In the genomic region with DNA sequence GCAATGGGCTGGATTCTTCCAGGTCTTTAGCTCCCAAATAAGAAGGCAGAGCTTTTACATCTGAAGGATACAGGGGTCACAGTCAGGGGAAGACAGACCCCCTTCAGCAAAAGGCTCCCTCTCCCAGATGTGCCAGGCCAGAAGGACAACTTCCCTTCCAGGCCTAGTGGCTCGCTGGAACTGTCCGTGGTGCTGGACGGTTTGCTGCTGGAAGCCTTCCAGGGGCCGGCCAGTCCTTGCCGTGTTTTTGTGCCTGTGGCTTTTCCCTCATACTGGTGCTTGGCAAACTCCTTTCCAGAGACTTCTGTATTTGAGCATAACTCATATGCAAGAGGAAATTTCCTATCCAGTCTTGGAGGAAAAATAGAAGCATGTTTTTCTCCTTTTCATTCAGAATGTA, we compare ENCODE assay signal across 10 mouse cellular contexts. TPM values are rescaled to one million over a fixed set of nuclear protein-coding genes. Genes with fewer than 3 reads are reported as not detected.
DNase-seq lines count a peak whose midpoint lies in the region; ATAC-seq lines count a peak whose summit lies in the region.
"Had no signal": no experiment of that assay in that cellular context is flagged by ENCODE, and none has a peak within 500 bp of the region (broad histone marks: within the 10 kb centered on the region; RNA-seq: fewer than 3 reads in every experiment).

No protein-coding gene starts in this region.

- no peak overlapping the region for H3K9ac ChIP-seq in hindbrain, embryonic 12.5 days
- H3K9ac ChIP-seq: stomach, embryonic 15.5 days had no signal

- H3K4me1 ChIP-seq in hindbrain, embryonic 10.5 days (replicated peaks), result peaks cover 26% of the 10 kb centered on the region
- H3K4me1 ChIP-seq in hindbrain, embryonic 12.5 days, result peaks cover 30% of the 10 kb centered on the region
- peaks cover 25% of the 10 kb centered on the region for H3K4me1 ChIP-seq in limb, embryonic 10.5 days

- peak; percentile 58 for DNase-seq in hindbrain, embryonic 10.5 days (ENCODE audit: low spot score)
- peak; percentile 53 for DNase-seq in MN1 (ENCODE audit: low spot score)
- peak; percentile 85 for DNase-seq in embryo, embryonic 11 days
- peak; percentile 85 for DNase-seq in limb, embryonic 10.5 days (ENCODE audit: low spot score)
- peak; percentile 55 for DNase-seq in urinary bladder, postnatal 14 days (ENCODE audit: low spot score)
- no peak for DNase-seq in layer of hippocampus, adult 9-10 months (ENCODE audit: low spot score)
- no peak for DNase-seq in right cerebral cortex, adult 2 months (ENCODE audit: low spot score in 2 of 2)

- no peaks in the 10 kb centered on the region for H3K36me3 ChIP-seq in hindbrain, embryonic 10.5 days
- no peaks in the 10 kb centered on the region for H3K36me3 ChIP-seq in hindbrain, embryonic 12.5 days
- no peaks in the 10 kb centered on the region for H3K36me3 ChIP-seq in limb, embryonic 10.5 days
- H3K36me3 ChIP-seq: stomach, embryonic 15.5 days had no signal

- H3K4me2 ChIP-seq in hindbrain, embryonic 12.5 days (replicated peaks), result no peak overlapping the region
- H3K4me2 ChIP-seq: stomach, embryonic 15.5 days had no signal

- H3K9me3 ChIP-seq in hindbrain, embryonic 10.5 days, result no peaks in the 10 kb centered on the region
- H3K9me3 ChIP-seq in hindbrain, embryonic 12.5 days (replicated peaks), result no peaks in the 10 kb centered on the region
- H3K9me3 ChIP-seq in limb, embryonic 10.5 days (replicated peaks), result no peaks in the 10 kb centered on the region
- H3K9me3 ChIP-seq: stomach, embryonic 15.5 days had no signal

- no peak overlapping the region for H3K27ac ChIP-seq in hindbrain, embryonic 10.5 days
- no peak overlapping the region for H3K27ac ChIP-seq in hindbrain, embryonic 12.5 days
- H3K27ac ChIP-seq in limb, embryonic 10.5 days, result no peak overlapping the region
- H3K27ac ChIP-seq: stomach, embryonic 15.5 days had no signal

- 10% methylated on average over 5 of the region's 5 CpGs for WGBS in hindbrain, embryonic 10.5 days
- 6% methylated on average over 5 of the region's 5 CpGs for WGBS in hindbrain, embryonic 12.5 days
- 7% methylated on average over 5 of the region's 5 CpGs for WGBS in limb, embryonic 10.5 days

- H3K4me3 ChIP-seq in hindbrain, embryonic 10.5 days, result no peak overlapping the region
- H3K4me3 ChIP-seq in hindbrain, embryonic 12.5 days, result no peak overlapping the region
- H3K4me3 ChIP-seq in limb, embryonic 10.5 days, result no peak overlapping the region
- H3K4me3 ChIP-seq: stomach, embryonic 15.5 days had no signal

- peaks cover 62% of the 10 kb centered on the region for H3K27me3 ChIP-seq in hindbrain, embryonic 10.5 days (ENCODE audit: insufficient read depth, poor library complexity, severe bottlenecking)
- H3K27me3 ChIP-seq in hindbrain, embryonic 12.5 days, result peaks cover 57% of the 10 kb centered on the region
- peaks cover 61% of the 10 kb centered on the region for H3K27me3 ChIP-seq in limb, embryonic 10.5 days (ENCODE audit: low read depth, poor library complexity, severe bottlenecking)

- no peak for ATAC-seq in hindbrain, embryonic 12.5 days (ENCODE audit: low FRiP score)
- ATAC-seq: Patski had no signal

RNA-seq across cellular contexts. Expression of a gene that starts 1.8 kb away (rescaled TPM):
- polyA plus RNA-seq in hindbrain, embryonic 10.5 days (2016; fragmentation: Nextera tagmentation; extraction: Ambion mirVana), result 0.19 and 1.1 TPM in 2 replicates
- polyA plus RNA-seq in hindbrain, embryonic 12.5 days (2016; fragmentation: Nextera tagmentation; extraction: Ambion mirVana), result 0.80 and 1.7 TPM in 2 replicates
- not detected in 2 replicates for polyA plus RNA-seq in limb, embryonic 10.5 days (2016; fragmentation: Nextera tagmentation; extraction: Ambion mirVana)
- polyA plus RNA-seq: Patski had no signal

RNA-seq across cellular contexts. Expression of a gene that starts 3.0 kb away (rescaled TPM):
- polyA plus RNA-seq in hindbrain, embryonic 10.5 days (2016; fragmentation: Nextera tagmentation; extraction: Ambion mirVana), result 2.8 and 12.0 TPM in 2 replicates
- 7.3 and 9.4 TPM in 2 replicates for polyA plus RNA-seq in hindbrain, embryonic 12.5 days (2016; fragmentation: Nextera tagmentation; extraction: Ambion mirVana)
- not detected in 2 replicates for polyA plus RNA-seq in limb, embryonic 10.5 days (2016; fragmentation: Nextera tagmentation; extraction: Ambion mirVana)
- polyA plus RNA-seq: Patski had no signal

RNA-seq across cellular contexts. Expression of a gene that starts 45.7 kb away (rescaled TPM):
- 28.9 and 30.4 TPM in 2 replicates for polyA plus RNA-seq in hindbrain, embryonic 10.5 days (2016; fragmentation: Nextera tagmentation; extraction: Ambion mirVana)
- 33.7 and 34.4 TPM in 2 replicates for polyA plus RNA-seq in hindbrain, embryonic 12.5 days (2016; fragmentation: Nextera tagmentation; extraction: Ambion mirVana)
- 22.5 and 31.4 TPM in 2 replicates for polyA plus RNA-seq in limb, embryonic 10.5 days (2016; fragmentation: Nextera tagmentation; extraction: Ambion mirVana)

Comparison
In these comparisons a context has a peak if more than half of its experiments do, and no peak if none do; other contexts are left out.
1. DNase-seq: peak in hindbrain, embryonic 10.5 days (single experiment), MN1 (single experiment), embryo, embryonic 11 days (single experiment), limb, embryonic 10.5 days (single experiment) and urinary bladder, postnatal 14 days (single experiment); none in layer of hippocampus, adult 9-10 months (single experiment) and right cerebral cortex, adult 2 months (0 of 2).